Mouse (Mus musculus): ENCODE data around the gene Afmid.

GRCm38 (mm10) chr11:117880336-117880976 is 54.7 kb downstream of the Afmid start:
- TF ChIP-seq POLR2A (IDR thresholded peaks at IDR 0.05; ENCODE audit: insufficient read depth, low read depth, low read length), result no peak
- TF ChIP-seq CTCF (IDR thresholded peaks at IDR 0.05), result no peak
- no peak for TF ChIP-seq EP300 (IDR thresholded peaks at IDR 0.05; ENCODE audit: insufficient read depth, low read depth, low read length)

Data from heart, adult 2 months (tissue).